Mouse (Mus musculus): ENCODE measurements around the gene Dse. TPM values are rescaled to one million over a fixed set of nuclear protein-coding genes. Genes with fewer than 3 reads are reported as not detected.
A peak's percentile ranks its signal among the peaks of the same experiment; 100 is the strongest.
"Not testable (repeated sequence)": the region's sequence is repeated elsewhere in the genome, so short reads cannot be mapped to it uniquely, and the experiment has no call there.

Gene Dse
- polyA plus RNA-seq (2014; fragmentation: Nextera tagmentation; extraction: Ambion mirVana), result 27.9 and 29.0 TPM in 2 replicates

- Histone ChIP-seq H3K4me2 (replicated peaks; ENCODE audit: low read depth, low read length) (peak within 1 kb of the TSS; percentile 55), H3K36me3 (ENCODE audit: control insufficient read depth, insufficient read depth, low read length) (no peaks in the 10 kb centered on the region), H3K9ac (replicated peaks; ENCODE audit: low read depth, low read length) (peak within 1 kb of the TSS; percentile 79), H3K27me3 (ENCODE audit: control insufficient read depth, insufficient read depth, low read length) (no peaks in the 10 kb centered on the region), H3K27ac (ENCODE audit: low read length) (peak within 1 kb of the TSS; percentile 95), H3K4me3 (ENCODE audit: low read depth, low read length) (peak within 1 kb of the TSS; percentile 78), H3K9me3 (ENCODE audit: control insufficient read depth, low read depth, low read length) (no peaks in the 10 kb centered on the region), H3K4me1 (ENCODE audit: control insufficient read depth, insufficient read depth, low read length) (no peaks in the 10 kb centered on the region)
- peak; percentile 3; the same call in 1 of the 2 replicates for ATAC-seq (ENCODE audit: insufficient number of reproducible peaks, insufficient read depth, low FRiP score, low read depth)
- under 1% methylated on average over 14 of the region's 14 CpGs for WGBS
These were observed at the start of gene Dse for GRCm38 (mm10) chr10:34207503-34207850. Dse (minus strand) TSS chr10:34207715.

GRCm38 (mm10) chr10:34252833-34253232 lies 45.3 kb upstream of the Dse start:
- H3K9me3 ChIP-seq (ENCODE audit: control insufficient read depth, low read depth, low read length); H3K27ac ChIP-seq (ENCODE audit: low read length); H3K9ac ChIP-seq (replicated peaks; ENCODE audit: low read depth, low read length); H3K27me3 ChIP-seq (ENCODE audit: control insufficient read depth, insufficient read depth, low read length); H3K4me1 ChIP-seq (ENCODE audit: control insufficient read depth, insufficient read depth, low read length); ATAC-seq (ENCODE audit: insufficient number of reproducible peaks, insufficient read depth, low FRiP score, low read depth); H3K4me3 ChIP-seq (ENCODE audit: low read depth, low read length); H3K36me3 ChIP-seq (ENCODE audit: control insufficient read depth, insufficient read depth, low read length); H3K4me2 ChIP-seq (replicated peaks; ENCODE audit: low read depth, low read length): not testable (repeated sequence)
- WGBS, result 89% methylated on average over 9 of the region's 9 CpGs

DNA sequence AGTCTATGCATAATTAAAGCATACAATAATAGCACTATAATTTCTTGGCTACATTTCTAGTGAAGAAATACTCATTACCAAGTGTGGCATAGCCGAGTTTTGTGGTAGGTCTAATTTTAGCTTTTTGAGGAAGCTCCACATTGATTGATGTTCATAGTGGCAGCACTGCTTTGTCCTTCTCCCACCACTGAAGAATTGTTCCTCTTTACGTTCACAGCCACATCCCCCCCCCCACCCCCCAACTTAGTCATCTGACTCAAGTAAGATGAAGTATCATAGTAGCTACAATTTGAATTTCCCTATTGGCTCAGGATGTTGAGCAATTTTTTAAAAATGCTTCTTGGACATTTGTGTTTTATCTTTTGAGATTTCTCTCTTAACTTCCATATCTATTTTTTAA lies 42.1 kb upstream of the Dse start:
- no peak overlapping the region for H3K9ac ChIP-seq (replicated peaks; ENCODE audit: low read depth, low read length)
- no peaks in the 10 kb centered on the region for H3K27me3 ChIP-seq (ENCODE audit: control insufficient read depth, insufficient read depth, low read length)
- 34% methylated on average over 2 of the region's 2 CpGs for WGBS
- no peaks in the 10 kb centered on the region for H3K36me3 ChIP-seq (ENCODE audit: control insufficient read depth, insufficient read depth, low read length)
- no peak overlapping the region for H3K27ac ChIP-seq (ENCODE audit: low read length)
- no peak for ATAC-seq (ENCODE audit: insufficient number of reproducible peaks, insufficient read depth, low FRiP score, low read depth)
- H3K4me3 ChIP-seq (ENCODE audit: low read depth, low read length), result no peak overlapping the region
- peaks cover 3% of the 10 kb centered on the region; the same call in 1 of the 2 replicates for H3K4me1 ChIP-seq (ENCODE audit: control insufficient read depth, insufficient read depth, low read length)
- H3K4me2 ChIP-seq (replicated peaks; ENCODE audit: low read depth, low read length), result no peak overlapping the region
- no peaks in the 10 kb centered on the region for H3K9me3 ChIP-seq (ENCODE audit: control insufficient read depth, low read depth, low read length)

- H3K36me3 ChIP-seq (ENCODE audit: control insufficient read depth, insufficient read depth, low read length), result no peaks in the 10 kb centered on the region
- H3K4me1 ChIP-seq (ENCODE audit: control insufficient read depth, insufficient read depth, low read length), result peaks cover 3% of the 10 kb centered on the region; the same call in 1 of the 2 replicates
- no peaks in the 10 kb centered on the region for H3K9me3 ChIP-seq (ENCODE audit: control insufficient read depth, low read depth, low read length)
- ATAC-seq (ENCODE audit: insufficient number of reproducible peaks, insufficient read depth, low FRiP score, low read depth), result no peak
- 29% methylated on average over 3 of the region's 3 CpGs for WGBS
- H3K27ac ChIP-seq (ENCODE audit: low read length), result no peak overlapping the region
- no peak overlapping the region for H3K4me2 ChIP-seq (replicated peaks; ENCODE audit: low read depth, low read length)
- H3K27me3 ChIP-seq (ENCODE audit: control insufficient read depth, insufficient read depth, low read length), result no peaks in the 10 kb centered on the region
- no peak overlapping the region for H3K4me3 ChIP-seq (ENCODE audit: low read depth, low read length)
- H3K9ac ChIP-seq (replicated peaks; ENCODE audit: low read depth, low read length), result no peak overlapping the region
These were observed 40.2 kb upstream of the Dse start for GRCm38 (mm10) chr10:34247757-34248156.

DNA sequence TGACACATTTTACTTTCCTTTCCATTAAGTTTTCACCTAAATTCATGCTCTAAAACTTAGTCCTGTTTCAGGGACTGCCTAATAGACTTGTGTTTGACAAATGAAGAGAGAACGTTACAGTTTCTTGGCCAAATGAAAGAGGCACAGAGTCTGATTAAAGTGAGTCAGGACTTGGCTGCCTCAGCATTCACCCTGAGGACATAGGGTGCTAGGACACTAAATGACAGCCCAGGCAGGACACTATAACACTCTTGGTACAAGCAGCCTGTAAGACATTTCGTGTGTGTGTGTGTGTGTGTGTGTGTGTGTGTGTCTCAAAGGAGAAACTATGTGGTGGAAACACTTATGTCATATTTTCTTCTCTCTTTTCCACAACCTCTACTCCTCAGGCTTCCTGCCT lies 38.6 kb upstream of the Dse start:
- H3K4me1 ChIP-seq (ENCODE audit: control insufficient read depth, insufficient read depth, low read length), result peaks cover 3% of the 10 kb centered on the region; the same call in 1 of the 2 replicates
- no peak overlapping the region for H3K4me2 ChIP-seq (replicated peaks; ENCODE audit: low read depth, low read length)
- no peaks in the 10 kb centered on the region for H3K36me3 ChIP-seq (ENCODE audit: control insufficient read depth, insufficient read depth, low read length)
- H3K27ac ChIP-seq (ENCODE audit: low read length), result no peak overlapping the region
- 56% methylated on average over 2 of the region's 2 CpGs for WGBS
- no peak for ATAC-seq (ENCODE audit: insufficient number of reproducible peaks, insufficient read depth, low FRiP score, low read depth)
- no peaks in the 10 kb centered on the region for H3K9me3 ChIP-seq (ENCODE audit: control insufficient read depth, low read depth, low read length)
- H3K27me3 ChIP-seq (ENCODE audit: control insufficient read depth, insufficient read depth, low read length), result no peaks in the 10 kb centered on the region
- H3K4me3 ChIP-seq (ENCODE audit: low read depth, low read length), result no peak overlapping the region
- no peak overlapping the region for H3K9ac ChIP-seq (replicated peaks; ENCODE audit: low read depth, low read length)

- WGBS, result 72% methylated on average over 5 of the region's 5 CpGs
- H3K4me2 ChIP-seq (replicated peaks; ENCODE audit: low read depth, low read length), result no peak overlapping the region
- H3K9me3 ChIP-seq (ENCODE audit: control insufficient read depth, low read depth, low read length), result no peaks in the 10 kb centered on the region
- peaks cover 3% of the 10 kb centered on the region; the same call in 1 of the 2 replicates for H3K4me1 ChIP-seq (ENCODE audit: control insufficient read depth, insufficient read depth, low read length)
- no peaks in the 10 kb centered on the region for H3K27me3 ChIP-seq (ENCODE audit: control insufficient read depth, insufficient read depth, low read length)
- no peak overlapping the region for H3K9ac ChIP-seq (replicated peaks; ENCODE audit: low read depth, low read length)
- H3K36me3 ChIP-seq (ENCODE audit: control insufficient read depth, insufficient read depth, low read length), result no peaks in the 10 kb centered on the region
- H3K4me3 ChIP-seq (ENCODE audit: low read depth, low read length), result no peak overlapping the region
- H3K27ac ChIP-seq (ENCODE audit: low read length), result no peak overlapping the region
- no peak for ATAC-seq (ENCODE audit: insufficient number of reproducible peaks, insufficient read depth, low FRiP score, low read depth)
These were observed 37.2 kb upstream of the Dse start for GRCm38 (mm10) chr10:34244745-34245144.

DNA sequence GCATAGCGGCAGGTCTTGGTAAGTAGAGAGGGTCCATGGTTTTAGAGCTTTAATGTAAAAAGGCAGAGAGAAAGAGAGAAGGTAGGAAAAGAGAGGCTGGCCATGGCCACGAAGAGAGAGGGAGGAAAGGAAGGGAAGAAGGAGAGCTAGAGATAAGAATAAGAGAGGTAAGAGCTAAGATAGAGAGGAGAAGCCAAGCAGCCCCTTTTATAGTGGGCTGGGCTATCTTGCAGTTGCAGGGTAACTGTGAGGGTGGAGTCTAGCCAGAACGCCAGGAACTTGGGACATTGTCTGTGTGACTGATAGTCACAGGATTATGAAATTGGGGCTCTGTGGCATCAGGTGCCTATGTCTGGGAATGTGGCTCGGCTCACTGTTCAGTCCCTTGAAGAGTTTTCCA lies 31.0 kb upstream of the Dse start:
- no peak for ATAC-seq (ENCODE audit: insufficient number of reproducible peaks, insufficient read depth, low FRiP score, low read depth)
- Histone ChIP-seq H3K9me3 (ENCODE audit: control insufficient read depth, low read depth, low read length) (no peaks in the 10 kb centered on the region), H3K4me2 (replicated peaks; ENCODE audit: low read depth, low read length) (no peak overlapping the region), H3K27me3 (ENCODE audit: control insufficient read depth, insufficient read depth, low read length) (no peaks in the 10 kb centered on the region), H3K27ac (ENCODE audit: low read length) (no peak overlapping the region), H3K36me3 (ENCODE audit: control insufficient read depth, insufficient read depth, low read length) (no peaks in the 10 kb centered on the region), H3K4me3 (ENCODE audit: low read depth, low read length) (no peak overlapping the region), H3K4me1 (ENCODE audit: control insufficient read depth, insufficient read depth, low read length) (no peaks in the 10 kb centered on the region), H3K9ac (replicated peaks; ENCODE audit: low read depth, low read length) (no peak overlapping the region)
- WGBS, result 65% methylated on average over 4 of the region's 4 CpGs

DNA sequence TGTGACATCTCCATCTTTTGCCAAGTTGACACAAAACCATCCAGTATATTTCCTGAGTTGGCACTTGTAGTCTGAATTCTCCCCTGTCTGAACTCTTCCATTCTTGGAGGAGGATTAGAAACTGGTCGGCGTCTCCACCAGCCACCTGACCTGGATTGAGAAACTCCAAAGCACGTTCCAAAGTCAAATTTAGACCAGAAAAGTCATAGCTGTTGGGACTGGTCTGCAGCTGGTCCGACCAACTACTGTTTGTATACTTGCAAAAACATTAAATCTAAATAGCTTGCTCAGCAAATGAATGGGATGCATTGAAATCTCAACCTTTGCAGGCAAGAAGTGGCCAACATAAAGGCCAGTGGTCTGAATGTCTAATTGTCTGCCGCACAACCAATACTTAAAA lies 29.1 kb upstream of the Dse start:
- Histone ChIP-seq H3K36me3 (ENCODE audit: control insufficient read depth, insufficient read depth, low read length) (no peaks in the 10 kb centered on the region), H3K9me3 (ENCODE audit: control insufficient read depth, low read depth, low read length) (no peaks in the 10 kb centered on the region), H3K27ac (ENCODE audit: low read length) (no peak overlapping the region), H3K4me2 (replicated peaks; ENCODE audit: low read depth, low read length) (no peak overlapping the region), H3K9ac (replicated peaks; ENCODE audit: low read depth, low read length) (no peak overlapping the region), H3K4me1 (ENCODE audit: control insufficient read depth, insufficient read depth, low read length) (no peaks in the 10 kb centered on the region), H3K27me3 (ENCODE audit: control insufficient read depth, insufficient read depth, low read length) (no peaks in the 10 kb centered on the region), H3K4me3 (ENCODE audit: low read depth, low read length) (no peak overlapping the region)
- WGBS, result 84% methylated on average over 5 of the region's 5 CpGs
- no peak for ATAC-seq (ENCODE audit: insufficient number of reproducible peaks, insufficient read depth, low FRiP score, low read depth)

DNA sequence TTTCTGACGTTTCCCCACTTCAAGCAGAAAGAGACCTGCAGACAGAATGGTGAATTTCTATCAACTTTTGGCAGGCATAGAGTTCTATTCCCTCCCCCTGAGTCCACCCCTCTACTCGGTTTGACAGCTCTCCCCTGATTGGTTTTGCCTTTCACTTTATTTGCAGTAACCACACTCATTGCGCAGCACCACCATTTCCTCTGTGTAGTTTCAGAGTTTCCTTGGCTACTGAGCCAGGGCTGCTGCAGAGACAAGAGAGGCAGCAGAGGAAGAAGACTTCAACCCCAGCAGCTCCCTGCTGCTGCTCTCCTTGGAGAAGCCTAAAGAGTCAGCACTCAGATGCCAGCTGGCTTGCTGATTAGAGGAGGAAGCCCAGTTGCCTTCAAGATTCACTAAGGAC lies 27.9 kb upstream of the Dse start:
- 36% methylated on average over 3 of the region's 3 CpGs for WGBS

More for the DNA sequence above, 27.9 kb upstream of the Dse start:
- no peak for ATAC-seq (ENCODE audit: insufficient number of reproducible peaks, insufficient read depth, low FRiP score, low read depth)
- H3K27me3 ChIP-seq (ENCODE audit: control insufficient read depth, insufficient read depth, low read length), result no peaks in the 10 kb centered on the region
- no peak overlapping the region for H3K9ac ChIP-seq (replicated peaks; ENCODE audit: low read depth, low read length)
- no peak overlapping the region for H3K27ac ChIP-seq (ENCODE audit: low read length)
- H3K9me3 ChIP-seq (ENCODE audit: control insufficient read depth, low read depth, low read length), result no peaks in the 10 kb centered on the region
- no peak overlapping the region for H3K4me3 ChIP-seq (ENCODE audit: low read depth, low read length)
- H3K4me1 ChIP-seq (ENCODE audit: control insufficient read depth, insufficient read depth, low read length), result no peaks in the 10 kb centered on the region
- no peaks in the 10 kb centered on the region for H3K36me3 ChIP-seq (ENCODE audit: control insufficient read depth, insufficient read depth, low read length)
- no peak overlapping the region for H3K4me2 ChIP-seq (replicated peaks; ENCODE audit: low read depth, low read length)
